Mouse (Mus musculus) embryo, embryonic 11.5 days (tissue): ENCODE data around the gene Olfr51.
"Not testable (repeated sequence)": the region's sequence is repeated elsewhere in the genome, so short reads cannot be mapped to it uniquely, and the experiment has no call there.

ENCODE experiments used
- DNase-seq: peaks from one replicate; pipeline ENCODE4 v3.0.0-alpha.2; 2012; ENCODE audit warnings: low read depth, low spot score

Gene Olfr51

DNA sequence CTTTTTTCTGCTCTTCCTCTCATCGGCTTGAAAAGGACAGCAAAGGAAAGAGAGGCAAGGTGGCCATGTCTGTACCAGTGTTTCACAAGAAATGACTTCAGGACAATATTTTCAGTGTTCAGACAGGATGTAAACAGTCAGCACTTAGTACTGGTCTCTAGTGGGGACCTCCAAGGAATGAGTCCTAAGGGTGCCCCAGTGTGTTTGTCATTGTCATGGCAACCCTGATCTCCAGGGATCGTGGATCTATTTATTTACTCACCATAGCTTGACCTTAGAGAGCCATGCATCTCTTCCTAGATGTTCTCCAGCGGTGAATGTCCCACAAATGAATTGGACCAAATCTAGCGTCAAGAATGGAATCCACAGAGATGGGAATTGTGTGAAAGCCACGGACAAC is at the start of gene Olfr51:
Gene Olfr51 (plus strand): TSS at position 301 of the 400 bp plus-strand sequence.
- no peak for DNase-seq

- no peak for DNase-seq
Measured at GRCm38 (mm10) chr11:50953665-50954064, 49.7 kb upstream of the Olfr51 start, which contains the start of gene Prop1. Prop1 (minus strand) TSS chr11:50953765.

DNA sequence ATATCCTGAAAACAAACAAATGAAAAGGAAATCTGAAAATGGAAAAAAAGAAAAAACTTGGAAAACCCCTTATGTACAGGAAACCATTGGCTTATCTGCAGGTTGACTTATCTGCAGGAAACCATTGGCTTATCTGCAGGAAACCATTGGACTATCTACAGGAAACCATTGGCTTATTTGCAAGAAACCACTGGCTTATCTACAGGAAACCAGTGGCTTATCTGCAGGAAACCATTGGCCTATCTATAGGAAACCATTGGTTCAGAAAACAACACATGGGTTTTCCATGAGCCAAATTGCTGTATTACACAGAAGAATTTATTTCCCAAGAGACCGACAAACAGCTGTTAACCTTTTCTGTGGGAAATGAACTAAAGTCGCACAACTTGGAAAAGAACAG is 38.5 kb upstream of the Olfr51 start:
- no peak for DNase-seq

DNA sequence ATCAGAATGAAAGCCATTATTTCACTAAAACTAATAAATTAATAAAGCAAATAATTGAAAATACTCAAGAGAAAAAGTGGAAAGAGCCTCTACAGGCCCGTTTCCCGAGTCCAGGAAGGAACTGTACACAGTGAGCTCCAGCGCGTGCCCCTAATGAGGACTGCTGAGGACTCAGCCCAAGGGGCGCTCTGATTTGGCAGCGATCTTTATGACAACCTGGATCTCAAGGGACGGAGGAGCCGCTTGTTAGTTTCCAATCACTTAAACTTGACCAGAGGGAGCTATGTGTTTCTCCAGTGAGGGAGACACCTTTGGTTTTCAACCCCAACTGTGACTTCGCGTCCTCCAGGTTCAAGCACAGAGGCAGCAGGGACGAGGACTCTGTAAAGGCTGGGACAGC is 37.2 kb upstream of the Olfr51 start, which contains the start of gene Olfr1378:
Gene Olfr1378 (plus strand): TSS at position 301 of the 400 bp plus-strand sequence.
- DNase-seq: no peak

GRCm38 (mm10) chr11:50977216-50977615 is 26.2 kb upstream of the Olfr51 start:
- DNase-seq: no peak

DNA sequence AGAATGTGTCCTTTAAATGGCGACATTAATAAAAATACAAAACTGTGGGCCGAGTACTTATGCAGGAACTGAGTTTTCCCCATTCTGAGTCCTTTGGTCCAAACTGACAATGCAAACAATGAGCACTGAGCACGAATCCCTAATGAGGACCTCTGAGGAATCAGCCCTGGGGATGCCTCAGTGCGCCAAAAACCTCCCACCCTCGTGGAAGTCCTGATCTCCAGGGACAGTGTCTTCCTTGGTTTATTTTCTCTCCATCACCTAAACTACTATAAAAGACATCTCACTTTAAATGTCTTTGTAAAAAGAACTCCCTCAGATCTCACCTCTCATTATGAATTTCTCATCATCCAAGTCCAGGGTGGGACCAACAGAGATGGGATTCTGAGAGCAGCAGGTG is 21.7 kb upstream of the Olfr51 start, which contains the start of gene Olfr1377:
Gene Olfr1377 (plus strand): TSS at position 301 of the 400 bp plus-strand sequence.
- no peak for DNase-seq

DNA sequence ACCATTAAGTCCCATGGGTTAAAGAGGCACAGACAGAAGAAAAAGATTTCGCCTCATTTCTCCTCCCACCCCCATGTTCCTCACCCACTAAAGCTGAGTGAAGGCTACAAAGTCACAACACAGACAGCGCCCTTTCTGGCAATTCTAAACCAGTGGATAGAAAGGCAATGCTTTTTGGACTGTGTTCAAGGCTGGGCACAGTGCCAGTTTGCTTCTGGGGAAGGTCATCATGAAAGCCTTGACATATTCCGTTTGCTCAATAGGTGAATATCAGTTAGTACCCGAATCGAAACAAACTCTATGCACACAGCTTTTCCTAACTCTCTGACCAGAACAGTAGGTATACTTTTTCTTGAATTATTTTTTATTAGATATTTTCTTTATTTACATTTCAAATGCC is 8.4 kb downstream of the Olfr51 start:
- DNase-seq: no peak

GRCm38 (mm10) chr11:51013936-51014335 is 10.5 kb downstream of the Olfr51 start, which contains the start of gene Olfr54:
Olfr54 (plus strand) TSS chr11:51014236.
- no peak for DNase-seq

DNA sequence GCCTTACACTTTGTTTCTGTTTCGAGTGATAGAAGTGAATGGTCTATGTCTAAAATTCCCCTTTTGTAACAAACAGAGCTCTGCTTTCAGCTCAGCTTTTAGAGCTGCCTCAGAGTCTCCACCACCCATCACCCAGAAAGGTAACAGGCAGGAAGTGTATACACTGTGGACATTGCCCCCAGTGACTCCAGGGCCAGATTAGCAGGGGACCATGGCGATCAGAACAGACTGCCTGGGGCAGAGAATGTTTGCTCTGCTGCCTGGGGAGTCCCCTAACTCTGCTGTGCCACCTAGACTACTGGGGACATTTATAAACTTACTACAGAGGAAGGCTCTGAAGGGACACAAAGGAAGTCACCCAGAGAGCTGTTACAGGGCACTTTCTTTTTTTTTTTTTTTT is 12.9 kb downstream of the Olfr51 start:
- no peak for DNase-seq

DNA sequence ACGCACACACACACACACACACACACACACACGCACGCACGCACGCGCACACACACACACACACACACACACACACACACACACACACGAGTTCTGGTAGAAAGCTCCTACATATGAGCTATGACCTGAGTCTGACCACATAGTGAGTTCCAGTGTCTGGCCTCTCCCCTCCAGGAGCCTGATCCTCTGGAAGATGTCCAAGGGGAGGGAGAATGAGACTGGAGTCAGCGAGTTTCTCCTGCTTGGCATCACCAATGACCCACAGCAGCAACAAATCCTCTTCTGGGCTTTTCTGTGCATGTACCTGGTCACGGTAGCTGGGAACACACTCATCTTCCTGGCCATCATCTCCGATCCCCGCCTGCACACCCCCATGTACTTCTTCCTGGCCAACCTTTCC is 23.4 kb downstream of the Olfr51 start:
- not testable (repeated sequence) for DNase-seq

DNA sequence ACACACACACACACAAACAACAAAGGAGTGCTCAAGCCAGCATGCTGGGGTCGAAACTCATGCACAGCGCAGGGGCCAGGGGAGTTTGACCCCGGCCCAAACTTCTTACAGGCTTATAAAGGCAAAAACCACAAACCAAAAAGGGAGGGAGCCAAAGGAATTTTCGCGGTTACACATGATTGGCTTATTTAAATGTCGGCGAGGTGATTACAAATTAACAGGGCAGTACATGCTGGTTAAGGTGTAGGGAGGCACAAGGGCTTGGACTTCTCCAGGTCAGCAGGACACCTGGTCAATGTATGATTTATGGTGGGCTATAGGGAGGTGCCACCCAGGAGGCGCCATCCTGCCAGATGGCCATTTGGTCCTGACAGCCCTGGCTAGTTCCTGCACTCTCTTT is 26.0 kb downstream of the Olfr51 start:
- not testable (repeated sequence) for DNase-seq

DNA sequence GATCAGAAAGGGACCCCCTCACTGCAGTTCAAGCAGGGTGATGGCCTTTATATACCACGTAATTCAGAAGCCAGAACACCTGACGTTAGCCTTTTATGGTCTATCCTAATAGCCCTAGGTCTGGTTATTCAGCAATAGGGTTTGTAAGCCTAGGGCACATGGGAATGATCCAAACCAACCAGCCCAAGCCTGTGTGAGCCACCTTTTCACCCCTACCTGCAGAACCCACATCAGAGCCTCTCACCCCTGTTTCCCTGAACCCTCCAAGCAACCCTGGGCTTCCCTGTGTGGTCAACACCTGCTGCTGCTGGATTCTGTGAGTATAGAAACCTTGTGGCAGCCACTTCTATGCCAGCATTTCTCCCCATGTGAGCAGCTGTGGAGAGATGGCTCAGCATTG is 26.8 kb downstream of the Olfr51 start:
- no peak for DNase-seq

DNA sequence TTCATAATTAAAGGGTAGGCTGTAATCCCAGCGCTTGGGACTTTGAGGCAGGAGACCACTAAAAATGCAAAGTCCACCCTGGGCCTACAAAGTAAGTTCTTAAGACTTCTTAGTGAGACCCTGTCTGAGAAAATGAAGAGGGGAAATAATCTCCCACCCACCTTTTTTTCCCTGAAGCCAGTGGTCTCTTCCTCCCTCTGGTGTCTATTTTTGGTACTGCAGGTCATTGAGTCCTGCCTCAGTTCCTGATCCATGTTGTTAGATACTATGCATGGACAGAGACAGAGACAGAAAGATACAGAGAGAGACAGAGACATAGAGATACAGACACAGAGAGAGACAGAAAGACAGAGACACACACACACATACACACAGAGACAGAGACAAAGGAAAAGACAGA is 29.5 kb downstream of the Olfr51 start:
- DNase-seq: peak; percentile 40

- DNase-seq: not testable (repeated sequence)
Measured at GRCm38 (mm10) chr11:51034141-51034540, 30.7 kb downstream of the Olfr51 start.

DNA sequence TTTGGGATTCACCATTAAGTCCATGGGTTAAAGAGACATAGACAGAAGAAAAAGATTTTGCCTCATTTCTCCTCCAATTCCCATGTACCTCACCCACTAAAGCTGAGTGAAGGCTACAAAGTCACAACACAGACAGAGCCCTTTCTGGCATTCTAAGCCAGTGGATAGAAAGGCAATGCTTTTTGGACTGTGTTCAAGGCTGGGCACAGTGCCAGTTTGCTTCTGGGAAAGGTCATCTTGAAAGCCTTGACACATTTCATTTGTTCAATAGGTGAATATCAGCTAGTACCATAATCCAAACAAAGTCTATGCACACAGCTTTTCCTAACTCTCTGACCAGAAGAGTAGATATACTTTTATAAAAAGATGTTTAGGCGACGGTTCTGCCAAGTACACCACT is 32.6 kb downstream of the Olfr51 start:
- no peak for DNase-seq

- not testable (repeated sequence) for DNase-seq
Measured at GRCm38 (mm10) chr11:51044776-51045175, 41.4 kb downstream of the Olfr51 start.

- not testable (repeated sequence) for DNase-seq
Measured at GRCm38 (mm10) chr11:51047809-51048208, 44.4 kb downstream of the Olfr51 start, which contains the start of gene Olfr1375. Olfr1375 (plus strand) TSS chr11:51048109.

GRCm38 (mm10) chr11:51051678-51052077 is 48.3 kb downstream of the Olfr51 start:
- DNase-seq: no peak

GRCm38 (mm10) chr11:51053230-51053629 is 49.8 kb downstream of the Olfr51 start:
- no peak for DNase-seq

- DNase-seq: peak; percentile 68
Measured at GRCm38 (mm10) chr11:51059151-51059571, 55.8 kb downstream of the Olfr51 start, which contains the start of gene Zfp354a. Zfp354a (plus strand) TSS chr11:51059257.
